Mouse (Mus musculus): ENCODE results near the gene Prr5.

Prr5 gene

DNA sequence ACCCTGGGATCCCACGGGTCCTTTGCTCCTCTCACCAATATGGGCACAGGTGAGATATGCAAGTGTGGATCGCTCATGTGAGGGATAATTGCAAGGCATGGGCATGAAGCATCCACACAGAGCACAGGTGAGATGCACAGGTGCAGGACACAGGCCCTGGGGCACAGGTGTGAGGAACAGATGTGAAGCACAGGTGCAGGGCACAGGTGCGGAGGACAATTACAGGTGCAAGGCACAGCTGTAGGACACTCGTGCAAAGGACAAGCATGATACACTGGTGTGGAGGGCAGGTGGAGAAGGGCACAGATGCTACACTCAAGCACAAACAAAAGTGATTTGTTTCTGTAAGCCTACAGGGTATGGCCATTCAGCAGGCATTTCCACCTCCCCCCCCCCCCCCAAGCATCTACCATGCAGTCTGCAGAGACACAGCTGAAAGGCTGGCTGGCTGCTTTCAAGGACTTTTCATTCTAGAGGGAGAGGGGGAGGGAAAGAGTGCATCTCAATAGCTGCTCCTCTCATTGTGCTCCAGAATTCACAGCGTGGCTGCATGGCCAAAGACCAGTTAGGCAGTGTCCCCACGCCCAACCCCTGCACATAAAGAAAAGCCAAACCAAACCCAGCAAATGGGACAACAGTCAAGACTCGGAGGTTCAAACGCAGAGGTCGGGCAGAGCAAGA, 11.9 kb upstream of the Prr5 start:
- no peak for DNase-seq (ENCODE audit: low read depth, low spot score)

GRCm38 (mm10) chr15:84658655-84659054, 10.8 kb upstream of the Prr5 start:
- DNase-seq (ENCODE audit: low read depth, low spot score): no peak

DNA sequence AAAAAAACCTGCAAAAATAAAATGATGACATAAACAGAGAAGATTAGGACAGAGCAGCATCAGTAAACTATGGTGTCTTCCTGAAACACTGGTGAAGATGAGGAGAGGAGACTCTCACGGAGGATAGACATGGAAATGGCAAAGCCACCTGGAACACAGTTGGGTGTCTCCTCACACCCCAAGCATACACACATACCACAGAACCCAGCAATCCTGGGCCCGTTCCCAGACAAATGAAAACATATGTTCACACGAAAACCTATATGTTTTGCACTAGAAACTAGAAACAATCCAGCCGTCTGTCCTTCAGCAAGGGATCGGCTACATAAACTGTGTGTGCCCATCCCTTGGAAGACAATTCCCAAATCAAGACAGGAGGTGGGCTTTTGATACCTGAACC, 9.6 kb upstream of the Prr5 start:
- DNase-seq (ENCODE audit: low read depth, low spot score): no peak

DNA sequence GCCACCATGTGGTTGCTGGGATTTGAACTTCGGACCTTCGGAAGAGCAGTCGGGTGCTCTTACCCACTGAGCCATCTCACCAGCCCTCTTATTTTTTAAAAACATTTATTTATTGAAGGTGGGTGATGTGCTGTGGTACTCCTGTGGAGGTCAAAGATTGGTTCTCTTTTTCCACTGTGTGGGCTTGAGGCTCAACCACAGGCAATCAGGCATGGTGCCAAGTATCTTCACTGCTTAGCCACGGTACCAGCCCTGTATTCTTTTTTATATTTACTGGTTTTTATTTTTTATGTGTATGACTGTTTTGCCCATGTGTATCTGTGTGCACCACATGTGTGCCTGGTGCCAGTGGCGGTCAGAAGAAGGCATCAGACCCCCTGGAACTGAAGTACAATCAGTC, 8.1 kb upstream of the Prr5 start:
- DNase-seq (ENCODE audit: low read depth, low spot score): no peak

- DNase-seq (ENCODE audit: low read depth, low spot score): peak; percentile 73
These were observed 6.3 kb upstream of the Prr5 start for GRCm38 (mm10) chr15:84662952-84663684.

- no peak for DNase-seq (ENCODE audit: low read depth, low spot score)
These were observed 5.7 kb upstream of the Prr5 start for GRCm38 (mm10) chr15:84663685-84664060.

- no peak for DNase-seq (ENCODE audit: low read depth, low spot score)
These were observed 4.6 kb upstream of the Prr5 start for GRCm38 (mm10) chr15:84664542-84665460.

- no peak for DNase-seq (ENCODE audit: low read depth, low spot score)
These were observed 3.8 kb upstream of the Prr5 start for GRCm38 (mm10) chr15:84665662-84666061.

DNA sequence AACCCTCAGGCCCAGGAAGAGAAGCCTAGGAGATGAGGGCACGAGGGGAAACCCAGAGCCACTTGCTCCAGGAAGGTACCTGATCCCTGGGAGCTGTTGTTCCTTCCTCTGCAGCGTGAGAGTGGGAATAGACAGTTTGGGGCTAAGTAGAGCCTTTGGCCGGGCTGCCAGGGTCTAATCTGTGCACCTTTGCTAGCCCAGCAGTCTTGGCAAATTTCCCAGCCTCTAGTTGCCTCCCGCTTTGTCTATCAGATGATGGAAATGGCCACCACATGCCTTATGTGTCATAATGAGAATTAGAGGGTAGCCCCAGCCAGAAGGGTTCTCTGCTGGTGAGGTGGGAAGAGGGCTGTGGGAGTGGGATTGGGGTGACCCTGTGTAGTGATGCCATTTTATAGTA, 3.4 kb upstream of the Prr5 start:
- DNase-seq (ENCODE audit: low read depth, low spot score): no peak

DNA sequence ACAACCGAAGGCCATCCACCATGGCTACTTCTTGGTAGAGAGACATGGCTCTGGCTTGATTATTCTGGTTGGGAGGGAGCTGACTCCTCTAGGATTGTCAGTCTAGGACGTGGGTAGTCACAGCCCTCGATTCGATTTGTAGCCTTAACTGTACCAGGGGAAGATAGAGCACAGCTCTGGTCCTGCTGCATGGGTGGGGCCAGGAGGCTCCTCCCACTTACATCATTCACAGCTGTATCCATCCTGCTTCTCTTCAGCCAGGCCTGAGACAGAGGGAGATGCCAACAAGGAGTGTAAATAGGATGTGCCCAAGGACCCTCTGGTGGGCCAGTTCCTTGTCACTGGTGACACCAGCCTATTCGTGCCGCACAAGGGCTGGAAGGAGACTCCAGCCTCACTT, 1.8 kb upstream of the Prr5 start:
- no peak for DNase-seq (ENCODE audit: low read depth, low spot score)

DNA sequence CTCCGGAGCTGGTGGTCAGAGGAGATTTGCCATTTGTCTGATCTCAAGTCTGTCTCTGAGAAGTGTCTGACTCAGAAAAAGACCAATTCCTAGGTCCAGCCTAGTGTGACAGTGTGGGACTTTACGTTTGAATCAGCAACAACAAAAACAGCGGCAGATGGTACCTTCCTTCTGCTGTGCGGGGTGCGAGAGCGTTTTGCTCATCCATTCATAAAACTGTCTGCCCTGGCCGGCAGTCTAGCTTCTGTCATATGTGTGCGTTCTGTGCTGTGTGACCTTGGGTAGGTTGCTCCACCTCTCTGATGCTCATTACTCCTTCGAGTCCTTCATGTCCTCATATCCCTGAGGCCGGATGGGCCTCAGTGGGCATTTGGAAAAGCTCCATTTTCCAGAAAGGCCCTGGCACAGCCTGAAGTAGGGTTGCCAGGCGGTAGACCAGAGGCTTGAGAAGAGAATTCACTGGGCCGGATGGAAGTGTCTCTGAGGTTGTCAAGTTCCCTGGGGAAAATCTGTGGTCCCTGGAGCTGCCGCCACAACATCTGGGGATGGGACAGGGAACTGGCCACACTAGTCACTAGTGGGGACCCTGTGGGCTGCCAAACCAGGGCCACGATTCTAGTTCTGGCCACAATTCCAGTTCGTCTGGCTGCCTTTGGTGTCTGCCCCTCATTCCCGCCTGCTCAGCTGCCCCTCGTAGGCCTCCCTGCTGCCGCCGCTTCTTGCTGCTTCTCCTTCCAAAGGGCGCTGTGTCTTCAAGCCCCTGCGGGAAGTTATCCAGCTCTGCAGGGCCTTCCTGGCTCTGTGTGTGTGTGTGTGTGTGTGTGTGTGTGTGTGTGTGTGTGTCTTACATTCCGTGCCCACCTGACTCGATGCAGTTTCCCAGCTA, 594 bp downstream of the Prr5 start:
- no peak for DNase-seq (ENCODE audit: low read depth, low spot score)

DNA sequence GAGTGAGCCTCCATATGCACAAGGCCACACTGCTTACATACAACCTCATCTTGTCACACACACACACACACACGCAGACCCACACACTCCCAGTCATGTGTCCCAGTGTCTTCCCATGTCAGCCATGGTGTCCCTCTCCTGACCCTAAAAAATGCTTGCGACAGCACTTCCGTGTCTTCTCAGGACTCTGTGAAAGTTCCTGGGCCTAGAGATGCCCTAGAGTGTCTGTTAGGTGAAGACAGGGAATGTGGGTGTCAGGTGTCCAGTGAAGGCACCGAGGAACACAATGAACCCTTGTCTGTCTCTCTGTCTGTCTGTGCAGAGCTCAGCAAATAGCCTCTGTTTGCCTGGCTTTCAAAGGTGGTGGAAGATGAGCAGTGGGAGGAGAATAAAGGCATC, 1.2 kb downstream of the Prr5 start:
- no peak for DNase-seq (ENCODE audit: low read depth, low spot score)

GRCm38 (mm10) chr15:84671401-84672307, 2.2 kb downstream of the Prr5 start:
- no peak for DNase-seq (ENCODE audit: low read depth, low spot score)

DNA sequence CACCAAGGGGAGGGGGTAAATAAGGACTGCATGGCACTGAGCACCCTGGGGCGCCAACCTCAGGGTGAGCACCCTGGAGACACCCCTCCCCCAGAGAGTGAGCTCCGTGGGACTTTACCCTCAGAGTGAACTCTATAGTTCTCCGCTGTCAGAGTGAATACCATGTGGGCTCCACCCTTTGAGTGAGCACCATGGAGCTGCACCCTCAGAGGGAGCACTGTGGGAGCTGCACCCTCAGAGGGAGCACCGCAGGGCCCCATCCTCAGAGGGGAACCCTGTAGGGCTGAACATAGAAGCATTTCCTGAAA, 2.8 kb downstream of the Prr5 start:
- no peak for DNase-seq (ENCODE audit: low read depth, low spot score)

GRCm38 (mm10) chr15:84672616-84673015, 3.2 kb downstream of the Prr5 start:
- no peak for DNase-seq (ENCODE audit: low read depth, low spot score)

GRCm38 (mm10) chr15:84674329-84675067, 5.1 kb downstream of the Prr5 start:
- DNase-seq (ENCODE audit: low read depth, low spot score): no peak

- no peak for DNase-seq (ENCODE audit: low read depth, low spot score)
These were observed 5.9 kb downstream of the Prr5 start for GRCm38 (mm10) chr15:84675317-84675716.

GRCm38 (mm10) chr15:84677943-84678342, 8.5 kb downstream of the Prr5 start:
- DNase-seq (ENCODE audit: low read depth, low spot score): no peak

- DNase-seq (ENCODE audit: low read depth, low spot score): no peak
These were observed 9.7 kb downstream of the Prr5 start for GRCm38 (mm10) chr15:84679090-84679489.

DNA sequence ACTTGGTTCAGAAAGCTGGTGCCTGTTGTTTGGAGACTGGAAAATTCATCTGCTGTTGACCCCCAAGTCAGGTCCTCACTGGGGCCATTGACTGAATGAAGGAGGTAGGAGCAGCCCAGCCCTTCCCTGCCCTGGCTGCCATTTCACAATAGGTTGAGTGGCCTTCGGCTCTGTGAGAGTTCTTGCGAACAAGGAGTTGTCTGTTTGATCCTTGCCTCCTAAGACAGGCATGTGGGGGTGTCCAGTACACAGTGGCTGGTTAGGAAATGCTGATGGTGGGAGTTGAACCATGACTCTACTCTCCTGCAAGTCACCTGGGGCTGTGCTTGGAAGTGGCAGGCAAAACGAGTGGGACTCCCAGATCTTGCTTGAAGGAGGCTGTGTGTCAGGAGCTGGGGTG, 10.4 kb downstream of the Prr5 start:
- DNase-seq (ENCODE audit: low read depth, low spot score): no peak
